Mouse (Mus musculus): Measurements from ENCODE around the gene Rtn4. TPM values are rescaled to one million over a fixed set of nuclear protein-coding genes. Genes with fewer than 3 reads are reported as not detected.

Gene Rtn4
- polyA plus RNA-seq, 1 experiment, result 96.2 TPM

GRCm38 (mm10) chr11:29694754-29695153 lies 2.0 kb downstream of the Rtn4 start:
- no peak for TF ChIP-seq GATA1 (IDR thresholded peaks at IDR 0.05; ENCODE audit: low read length)

- TF ChIP-seq GATA1 (IDR thresholded peaks at IDR 0.05; ENCODE audit: low read length), result no peak
Observed at GRCm38 (mm10) chr11:29702721-29703120, 10.0 kb downstream of the Rtn4 start.

GRCm38 (mm10) chr11:29705263-29705662 lies 12.5 kb downstream of the Rtn4 start:
- TF ChIP-seq GATA1 (IDR thresholded peaks at IDR 0.05; ENCODE audit: low read length), result no peak

GRCm38 (mm10) chr11:29706845-29707244 lies 14.1 kb downstream of the Rtn4 start:
- no peak for TF ChIP-seq GATA1 (IDR thresholded peaks at IDR 0.05; ENCODE audit: low read length)

- TF ChIP-seq GATA1 (IDR thresholded peaks at IDR 0.05; ENCODE audit: low read length), result no peak
Observed at GRCm38 (mm10) chr11:29709512-29709911, 16.8 kb downstream of the Rtn4 start.

GRCm38 (mm10) chr11:29714114-29714513 lies 21.4 kb downstream of the Rtn4 start:
- TF ChIP-seq GATA1 (IDR thresholded peaks at IDR 0.05; ENCODE audit: low read length), result no peak

GRCm38 (mm10) chr11:29714789-29715188 lies 22.0 kb downstream of the Rtn4 start:
- no peak for TF ChIP-seq GATA1 (IDR thresholded peaks at IDR 0.05; ENCODE audit: low read length)

GRCm38 (mm10) chr11:29715499-29715898 lies 22.8 kb downstream of the Rtn4 start:
- TF ChIP-seq GATA1 (IDR thresholded peaks at IDR 0.05; ENCODE audit: low read length), result no peak

GRCm38 (mm10) chr11:29718541-29718940 lies 25.8 kb downstream of the Rtn4 start:
- TF ChIP-seq GATA1 (IDR thresholded peaks at IDR 0.05; ENCODE audit: low read length), result no peak

- no peak for TF ChIP-seq GATA1 (IDR thresholded peaks at IDR 0.05; ENCODE audit: low read length)
Observed at GRCm38 (mm10) chr11:29719597-29719996, 26.9 kb downstream of the Rtn4 start.

- no peak for TF ChIP-seq GATA1 (IDR thresholded peaks at IDR 0.05; ENCODE audit: low read length)
Observed at GRCm38 (mm10) chr11:29724213-29724612, 31.5 kb downstream of the Rtn4 start.

GRCm38 (mm10) chr11:29725167-29725566 lies 32.4 kb downstream of the Rtn4 start:
- no peak for TF ChIP-seq GATA1 (IDR thresholded peaks at IDR 0.05; ENCODE audit: low read length)

GRCm38 (mm10) chr11:29725610-29726009 lies 32.9 kb downstream of the Rtn4 start:
- TF ChIP-seq GATA1 (IDR thresholded peaks at IDR 0.05; ENCODE audit: low read length), result no peak

GRCm38 (mm10) chr11:29727901-29728300 lies 35.2 kb downstream of the Rtn4 start:
- TF ChIP-seq GATA1 (IDR thresholded peaks at IDR 0.05; ENCODE audit: low read length), result no peak

- no peak for TF ChIP-seq GATA1 (IDR thresholded peaks at IDR 0.05; ENCODE audit: low read length)
Observed at GRCm38 (mm10) chr11:29739752-29740151, 47.0 kb downstream of the Rtn4 start.

- no peak for TF ChIP-seq GATA1 (IDR thresholded peaks at IDR 0.05; ENCODE audit: low read length)
Observed at GRCm38 (mm10) chr11:29744760-29745430, 52.1 kb downstream of the Rtn4 start.

- no peak for TF ChIP-seq GATA1 (IDR thresholded peaks at IDR 0.05; ENCODE audit: low read length)
Observed at GRCm38 (mm10) chr11:29745513-29745912, 52.8 kb downstream of the Rtn4 start.

- TF ChIP-seq GATA1 (IDR thresholded peaks at IDR 0.05; ENCODE audit: low read length), result no peak
Observed at GRCm38 (mm10) chr11:29746203-29746602, 53.5 kb downstream of the Rtn4 start.

Measured in G1E-ER4 (cell line).